Mouse (Mus musculus): ENCODE data around the gene Efcab6. TPM values are rescaled to one million over a fixed set of nuclear protein-coding genes. Genes with fewer than 3 reads are reported as not detected.

Gene Efcab6
- polyA plus RNA-seq, 2 experiments: not detected

GRCm38 (mm10) chr15:83989241-83989640 is 75.9 kb downstream of the Efcab6 start:
- DNase-seq (ENCODE audit: low read depth in 3 of 3, low spot score in 3 of 3) (no peak), ATAC-seq (ENCODE audit: insufficient read depth) (no peak)
- Histone ChIP-seq H3K27me3 (ENCODE audit: control insufficient read depth, insufficient read depth, low read length) (no peaks in the 10 kb centered on the region), H3K27ac (no peak overlapping the region), H3K4me2 (ENCODE audit: low read depth) (no peak overlapping the region), H3K4me3 (ENCODE audit: insufficient read depth in 1 of 2, low read depth in 2 of 2, low read length in 2 of 2) (no peak overlapping the region), H3K9ac (replicated peaks) (no peak overlapping the region), H3K9me3 (ENCODE audit: control insufficient read depth, low read length) (no peaks in the 10 kb centered on the region), H3K36me3 (replicated peaks; ENCODE audit: control insufficient read depth, insufficient read depth, low read depth) (no peaks in the 10 kb centered on the region), H3K4me1 (replicated peaks; ENCODE audit: control insufficient read depth in 2 of 2, insufficient read depth in 2 of 2, low read length in 1 of 2) (no peaks in the 10 kb centered on the region)
- 70% methylated on average over 5 of the region's 5 CpGs for WGBS (ENCODE audit: insufficient replicate concordance)
- no peak for TF ChIP-seq CTCF (IDR thresholded peaks at IDR 0.05; ENCODE audit: low read depth)
- no peak for TF ChIP-seq EP300 (IDR thresholded peaks at IDR 0.05; ENCODE audit: low read depth)

- WGBS (ENCODE audit: insufficient replicate concordance): 33% methylated on average over 7 of the region's 7 CpGs
- Histone ChIP-seq H3K4me2 (ENCODE audit: low read depth) (no peak overlapping the region), H3K9me3 (ENCODE audit: control insufficient read depth, low read length) (no peaks in the 10 kb centered on the region), H3K4me1 (replicated peaks; ENCODE audit: control insufficient read depth in 2 of 2, insufficient read depth in 2 of 2, low read length in 1 of 2) (no peaks in the 10 kb centered on the region), H3K27ac (no peak overlapping the region), H3K27me3 (ENCODE audit: control insufficient read depth, insufficient read depth, low read length) (no peaks in the 10 kb centered on the region), H3K4me3 (ENCODE audit: insufficient read depth in 1 of 2, low read depth in 2 of 2, low read length in 2 of 2) (no peak overlapping the region), H3K36me3 (replicated peaks; ENCODE audit: control insufficient read depth, insufficient read depth, low read depth) (no peaks in the 10 kb centered on the region), H3K9ac (replicated peaks) (no peak overlapping the region)
- TF ChIP-seq CTCF (IDR thresholded peaks at IDR 0.05; ENCODE audit: low read depth) (no peak), EP300 (IDR thresholded peaks at IDR 0.05; ENCODE audit: low read depth) (no peak)
- DNase-seq (ENCODE audit: low read depth in 3 of 3, low spot score in 3 of 3) (no peak), ATAC-seq (ENCODE audit: insufficient read depth) (no peak)
Measured at GRCm38 (mm10) chr15:83988087-83988486, 77.1 kb downstream of the Efcab6 start.

DNA sequence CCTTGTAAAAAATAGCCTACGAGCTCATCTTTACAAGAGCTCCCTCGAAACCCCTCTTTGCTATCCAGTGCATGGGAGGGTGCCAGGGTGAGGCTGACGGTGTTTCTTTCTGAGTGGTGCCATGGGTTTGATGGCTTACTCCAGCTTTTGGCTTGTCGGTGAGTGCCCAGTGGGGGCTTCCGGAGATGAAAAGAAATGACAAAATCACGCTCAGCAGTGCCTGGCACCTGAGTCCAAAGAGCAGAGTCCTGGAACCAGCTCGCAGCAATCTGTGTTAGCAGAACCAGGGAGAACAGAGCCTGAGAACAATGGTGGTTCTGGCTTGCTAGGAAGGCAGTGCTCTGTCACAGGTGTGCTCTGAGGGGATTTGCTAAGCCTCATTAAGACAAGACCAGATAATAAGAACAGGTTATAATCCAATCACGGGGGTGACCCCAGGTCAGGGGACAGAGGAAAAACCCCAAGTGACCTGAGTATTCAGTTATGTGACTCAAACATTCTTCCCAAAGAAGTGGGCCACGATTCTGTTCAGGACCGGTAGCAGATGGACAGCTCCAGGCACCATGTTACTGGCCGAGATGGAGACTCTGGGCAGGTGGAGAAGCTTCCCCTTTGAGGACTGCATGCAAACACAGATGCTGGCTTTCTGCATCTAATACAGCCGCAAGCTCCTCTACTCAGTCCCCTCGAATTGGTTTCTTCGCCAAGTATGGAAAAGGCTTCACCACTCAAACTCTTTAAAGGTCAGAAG is 82.8 kb downstream of the Efcab6 start:
- H3K9ac ChIP-seq (replicated peaks): no peak overlapping the region
- no peak for TF ChIP-seq EP300 (IDR thresholded peaks at IDR 0.05; ENCODE audit: low read depth)
- no peak overlapping the region for H3K27ac ChIP-seq
- no peak overlapping the region for H3K4me2 ChIP-seq (ENCODE audit: low read depth)
- H3K9me3 ChIP-seq (ENCODE audit: control insufficient read depth, low read length): no peaks in the 10 kb centered on the region
- DNase-seq (ENCODE audit: low read depth in 3 of 3, low spot score in 3 of 3): no peak
- H3K36me3 ChIP-seq (replicated peaks; ENCODE audit: control insufficient read depth, insufficient read depth, low read depth): no peaks in the 10 kb centered on the region
- 45% methylated on average over 14 of the region's 14 CpGs for WGBS (ENCODE audit: insufficient replicate concordance)
- H3K4me3 ChIP-seq (ENCODE audit: insufficient read depth in 1 of 2, low read depth in 2 of 2, low read length in 2 of 2): no peak overlapping the region
- H3K27me3 ChIP-seq (ENCODE audit: control insufficient read depth, insufficient read depth, low read length): no peaks in the 10 kb centered on the region
- ATAC-seq (ENCODE audit: insufficient read depth): no peak
- H3K4me1 ChIP-seq (replicated peaks; ENCODE audit: control insufficient read depth in 2 of 2, insufficient read depth in 2 of 2, low read length in 1 of 2): no peaks in the 10 kb centered on the region

GRCm38 (mm10) chr15:83978865-83979264 is 86.3 kb downstream of the Efcab6 start:
- Histone ChIP-seq H3K27me3 (ENCODE audit: control insufficient read depth, insufficient read depth, low read length) (no peaks in the 10 kb centered on the region), H3K36me3 (replicated peaks; ENCODE audit: control insufficient read depth, insufficient read depth, low read depth) (no peaks in the 10 kb centered on the region), H3K9me3 (ENCODE audit: control insufficient read depth, low read length) (no peaks in the 10 kb centered on the region), H3K4me2 (ENCODE audit: low read depth) (no peak overlapping the region), H3K4me1 (replicated peaks; ENCODE audit: control insufficient read depth in 2 of 2, insufficient read depth in 2 of 2, low read length in 1 of 2) (no peaks in the 10 kb centered on the region), H3K9ac (replicated peaks) (no peak overlapping the region), H3K27ac (no peak overlapping the region), H3K4me3 (ENCODE audit: insufficient read depth in 1 of 2, low read depth in 2 of 2, low read length in 2 of 2) (no peak overlapping the region)
- TF ChIP-seq CTCF (IDR thresholded peaks at IDR 0.05; ENCODE audit: low read depth) (no peak), EP300 (IDR thresholded peaks at IDR 0.05; ENCODE audit: low read depth) (no peak)
- ATAC-seq (ENCODE audit: insufficient read depth) (no peak), DNase-seq (ENCODE audit: low read depth in 3 of 3, low spot score in 3 of 3) (no peak)
- 27% methylated on average over 6 of the region's 6 CpGs for WGBS (ENCODE audit: insufficient replicate concordance)

- Histone ChIP-seq H3K36me3 (replicated peaks; ENCODE audit: control insufficient read depth, insufficient read depth, low read depth) (no peaks in the 10 kb centered on the region), H3K9ac (replicated peaks) (no peak overlapping the region), H3K9me3 (ENCODE audit: control insufficient read depth, low read length) (no peaks in the 10 kb centered on the region), H3K4me2 (ENCODE audit: low read depth) (no peak overlapping the region), H3K4me1 (replicated peaks; ENCODE audit: control insufficient read depth in 2 of 2, insufficient read depth in 2 of 2, low read length in 1 of 2) (no peaks in the 10 kb centered on the region), H3K27ac (no peak overlapping the region), H3K4me3 (ENCODE audit: insufficient read depth in 1 of 2, low read depth in 2 of 2, low read length in 2 of 2) (no peak overlapping the region), H3K27me3 (ENCODE audit: control insufficient read depth, insufficient read depth, low read length) (no peaks in the 10 kb centered on the region)
- ATAC-seq (ENCODE audit: insufficient read depth) (no peak), DNase-seq (ENCODE audit: low read depth in 3 of 3, low spot score in 3 of 3) (no peak)
- TF ChIP-seq CTCF (IDR thresholded peaks at IDR 0.05; ENCODE audit: low read depth): no peak
- TF ChIP-seq EP300 (IDR thresholded peaks at IDR 0.05; ENCODE audit: low read depth): no peak
- 17% methylated on average over 5 of the region's 5 CpGs for WGBS (ENCODE audit: insufficient replicate concordance)
Measured at GRCm38 (mm10) chr15:83977108-83977507, 88.1 kb downstream of the Efcab6 start.
